Mouse (Mus musculus): ENCODE data around the gene Eef1akmt3.

The Eef1akmt3 gene

DNA sequence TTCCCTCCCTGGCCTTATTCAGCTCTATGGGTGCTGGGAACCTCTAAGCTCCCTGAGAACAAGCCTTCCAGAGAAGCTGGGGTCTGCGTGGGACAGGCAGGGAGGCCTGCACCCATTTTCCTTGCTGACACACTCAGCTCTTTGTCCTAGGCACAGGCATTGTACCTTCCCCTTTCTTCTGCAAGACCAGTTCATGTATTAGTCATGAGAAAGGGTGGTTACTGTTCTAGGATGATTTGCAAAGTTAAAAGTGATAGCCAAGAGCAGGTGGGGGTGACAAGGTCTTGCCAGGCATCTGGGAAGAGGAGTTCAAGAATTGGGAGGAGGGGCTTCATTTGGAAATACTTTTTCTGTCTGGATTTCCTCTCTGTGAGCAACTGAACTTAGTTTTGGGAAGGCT, 39.3 kb downstream of the Eef1akmt3 start:
- no peak for DNase-seq (ENCODE audit: extremely low read depth, insufficient read length, low spot score)

DNA sequence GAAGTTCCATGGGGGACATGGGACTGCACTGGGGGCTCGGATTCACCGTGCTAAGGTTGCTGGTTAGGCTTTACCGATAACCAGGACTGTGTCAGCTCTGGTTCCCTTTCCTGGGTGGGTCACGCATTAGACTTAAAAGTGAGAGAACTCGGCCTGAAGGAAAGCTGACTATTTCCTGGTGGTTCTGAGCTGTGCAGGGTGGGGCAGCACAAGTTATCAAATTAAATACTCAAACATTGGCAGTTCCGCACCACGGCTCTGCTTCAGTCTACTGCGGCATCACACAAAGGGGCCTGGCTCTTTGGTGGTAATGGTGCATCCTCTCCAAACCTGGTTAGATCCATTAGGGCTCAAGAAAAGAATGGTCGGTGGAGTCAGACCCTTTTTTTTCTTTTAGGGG, 40.0 kb downstream of the Eef1akmt3 start:
- no peak for DNase-seq (ENCODE audit: extremely low read depth, insufficient read length, low spot score)

DNA sequence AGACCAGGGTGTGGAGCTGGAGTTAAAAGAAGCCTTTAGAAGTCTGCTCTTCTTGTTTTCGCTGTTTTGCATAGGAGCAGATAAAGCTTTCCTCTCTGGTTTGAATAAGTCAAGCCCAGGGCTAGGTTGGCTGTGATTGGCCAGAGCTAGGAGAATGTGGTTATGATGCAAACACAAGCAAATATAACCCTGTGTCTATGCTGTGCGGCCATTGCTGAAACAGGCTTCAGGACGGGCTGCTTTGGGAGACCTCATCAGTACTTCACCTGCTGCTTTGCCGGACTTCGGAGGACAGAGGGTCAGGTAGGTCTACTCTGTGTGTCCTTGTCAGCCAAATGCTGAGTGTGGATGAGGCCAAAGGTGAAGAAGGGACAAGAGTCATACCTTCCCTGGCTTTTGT, 40.8 kb downstream of the Eef1akmt3 start, which contains the start of gene Avil:
Avil (plus strand) TSS at position 181 of the 400 bp plus-strand sequence.
- DNase-seq (ENCODE audit: extremely low read depth, insufficient read length, low spot score): no peak

DNA sequence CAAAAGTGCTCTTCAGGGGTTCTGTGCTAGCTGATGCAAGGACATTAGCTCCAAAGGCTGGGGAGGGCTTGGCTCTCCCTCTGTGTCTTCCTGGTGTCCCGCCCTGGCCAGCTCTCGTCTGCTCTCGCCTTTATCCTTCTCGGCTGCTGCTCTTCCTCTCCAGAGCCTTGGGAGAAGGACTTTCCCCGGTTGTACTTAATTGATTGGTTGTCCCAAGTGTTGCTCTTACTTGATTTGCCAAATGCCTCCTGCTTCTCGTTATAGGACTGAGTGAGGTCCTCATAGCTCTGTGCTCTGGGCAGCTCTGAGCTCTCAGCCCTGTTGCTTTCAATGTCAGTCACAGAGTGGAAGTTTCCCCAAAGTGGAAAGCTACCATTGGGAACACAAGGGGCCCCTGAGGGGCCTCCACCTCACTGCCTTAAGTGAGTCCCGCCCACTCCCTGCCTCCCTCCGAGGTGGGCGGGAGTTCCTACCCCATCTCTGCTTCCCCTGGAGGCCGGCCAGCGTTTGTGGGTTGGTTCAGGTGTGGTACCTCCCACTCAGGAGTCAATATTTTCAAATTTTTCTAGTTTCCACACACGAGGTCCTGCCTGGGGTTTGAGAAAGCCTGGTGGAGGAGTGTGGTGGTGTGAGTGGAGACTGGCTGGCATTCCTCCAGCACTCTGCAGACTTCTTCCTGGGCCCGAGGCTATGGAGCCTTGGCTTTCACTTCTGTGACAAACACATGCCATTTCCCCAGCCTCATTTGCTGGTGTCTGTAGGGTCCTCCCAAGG, 43.8 kb downstream of the Eef1akmt3 start:
- DNase-seq (ENCODE audit: extremely low read depth, insufficient read length, low spot score): no peak

GRCm38 (mm10) chr10:126993621-126994020, 47.7 kb downstream of the Eef1akmt3 start:
- DNase-seq (ENCODE audit: extremely low read depth, insufficient read length, low spot score): no peak

DNA sequence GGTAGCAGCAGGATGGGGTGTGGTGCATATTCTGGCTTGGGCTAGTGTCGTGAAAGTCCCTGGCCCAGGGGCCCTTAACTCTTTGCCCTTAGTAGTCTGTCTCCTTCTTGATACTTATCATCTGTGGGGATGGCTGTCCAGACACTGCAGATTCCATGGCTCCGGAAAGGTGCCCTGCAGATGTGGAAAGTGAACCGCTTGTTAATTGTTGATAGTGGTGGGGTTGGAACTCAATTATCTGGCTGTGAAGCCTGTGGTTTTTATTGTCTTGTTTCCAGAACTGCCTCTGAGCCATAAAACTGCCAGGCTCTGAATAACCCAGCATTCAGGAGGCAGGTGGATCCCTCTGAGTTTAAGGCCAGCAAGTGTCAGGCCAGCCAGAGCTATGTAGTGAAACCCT, 49.6 kb downstream of the Eef1akmt3 start:
- DNase-seq (ENCODE audit: extremely low read depth, insufficient read length, low spot score): no peak

- peak; percentile 70 for DNase-seq (ENCODE audit: extremely low read depth, insufficient read length, low spot score)
Measured at GRCm38 (mm10) chr10:126990313-126991056, 50.8 kb downstream of the Eef1akmt3 start.

- no peak for DNase-seq (ENCODE audit: extremely low read depth, insufficient read length, low spot score)
Measured at GRCm38 (mm10) chr10:126988513-126989165, 52.7 kb downstream of the Eef1akmt3 start.

DNA sequence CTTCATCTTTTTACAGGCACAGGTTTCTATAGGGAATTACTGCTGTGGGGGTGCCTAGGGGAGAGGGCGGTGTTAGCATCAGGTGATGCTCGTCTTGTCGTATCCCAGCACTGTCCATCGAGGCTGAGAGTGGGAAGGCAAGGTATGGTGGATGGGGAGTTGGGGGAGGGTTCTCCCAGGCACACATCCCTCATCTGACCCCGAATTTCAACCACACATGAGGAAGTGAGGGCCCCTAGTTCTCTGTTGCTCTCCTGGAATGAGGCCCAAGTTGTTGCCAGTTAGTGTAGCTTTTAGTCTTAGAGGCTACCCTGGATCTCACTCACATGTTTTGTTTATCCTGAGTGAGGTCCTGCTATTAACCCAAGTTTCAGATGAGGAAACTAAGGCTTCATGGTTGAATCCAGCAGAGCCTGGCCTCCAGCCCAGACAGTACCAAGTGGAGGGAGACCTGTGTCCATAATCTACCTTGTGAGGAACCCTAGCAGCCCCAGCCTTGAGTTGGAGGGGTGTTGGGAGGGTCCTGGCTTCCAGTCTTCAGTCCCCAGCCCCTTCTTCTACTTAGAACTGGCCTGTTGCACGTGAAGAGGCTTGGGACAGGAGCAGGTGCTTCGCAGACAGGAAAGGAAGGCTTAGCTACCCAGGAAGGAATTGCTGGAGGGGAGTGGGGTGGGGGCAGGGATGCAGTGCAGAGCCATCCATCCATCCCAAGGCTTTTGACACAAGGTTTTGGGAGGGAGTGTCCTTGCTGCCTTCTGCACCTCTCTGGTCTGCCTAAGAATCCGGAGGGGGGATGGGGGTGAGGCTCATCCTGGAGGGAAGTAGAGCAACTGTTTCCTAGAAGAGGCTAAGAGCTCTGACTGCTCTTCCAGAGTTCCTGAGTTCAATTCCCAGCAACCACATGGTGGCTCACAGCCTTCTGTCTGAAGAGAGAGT, 53.9 kb downstream of the Eef1akmt3 start:
- DNase-seq (ENCODE audit: extremely low read depth, insufficient read length, low spot score): no peak

- DNase-seq (ENCODE audit: extremely low read depth, insufficient read length, low spot score): peak; percentile 56
Measured at GRCm38 (mm10) chr10:126986541-126986961, 54.8 kb downstream of the Eef1akmt3 start.

GRCm38 (mm10) chr10:126985579-126985978, 55.7 kb downstream of the Eef1akmt3 start:
- no peak for DNase-seq (ENCODE audit: extremely low read depth, insufficient read length, low spot score)

DNA sequence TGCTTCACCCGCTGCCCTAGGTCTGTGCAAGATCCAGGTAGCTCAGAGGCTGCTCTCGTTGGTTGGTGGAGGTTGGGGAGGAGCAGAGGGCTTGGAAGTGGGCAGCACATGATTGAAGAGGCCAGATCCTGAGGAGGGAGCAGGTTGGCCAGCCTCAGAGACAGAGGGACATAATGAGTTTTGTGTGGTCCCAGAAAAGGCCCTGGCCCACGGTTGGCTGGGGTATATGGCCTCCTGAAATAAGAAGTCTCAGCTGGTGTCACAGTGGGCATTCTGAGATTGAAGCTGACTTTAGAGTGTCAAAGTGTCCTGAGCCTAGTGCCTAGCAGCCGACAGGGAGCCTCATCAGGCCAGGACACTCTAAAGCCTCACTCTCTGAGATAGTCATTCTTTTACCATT, 56.2 kb downstream of the Eef1akmt3 start:
- no peak for DNase-seq (ENCODE audit: extremely low read depth, insufficient read length, low spot score)

DNA sequence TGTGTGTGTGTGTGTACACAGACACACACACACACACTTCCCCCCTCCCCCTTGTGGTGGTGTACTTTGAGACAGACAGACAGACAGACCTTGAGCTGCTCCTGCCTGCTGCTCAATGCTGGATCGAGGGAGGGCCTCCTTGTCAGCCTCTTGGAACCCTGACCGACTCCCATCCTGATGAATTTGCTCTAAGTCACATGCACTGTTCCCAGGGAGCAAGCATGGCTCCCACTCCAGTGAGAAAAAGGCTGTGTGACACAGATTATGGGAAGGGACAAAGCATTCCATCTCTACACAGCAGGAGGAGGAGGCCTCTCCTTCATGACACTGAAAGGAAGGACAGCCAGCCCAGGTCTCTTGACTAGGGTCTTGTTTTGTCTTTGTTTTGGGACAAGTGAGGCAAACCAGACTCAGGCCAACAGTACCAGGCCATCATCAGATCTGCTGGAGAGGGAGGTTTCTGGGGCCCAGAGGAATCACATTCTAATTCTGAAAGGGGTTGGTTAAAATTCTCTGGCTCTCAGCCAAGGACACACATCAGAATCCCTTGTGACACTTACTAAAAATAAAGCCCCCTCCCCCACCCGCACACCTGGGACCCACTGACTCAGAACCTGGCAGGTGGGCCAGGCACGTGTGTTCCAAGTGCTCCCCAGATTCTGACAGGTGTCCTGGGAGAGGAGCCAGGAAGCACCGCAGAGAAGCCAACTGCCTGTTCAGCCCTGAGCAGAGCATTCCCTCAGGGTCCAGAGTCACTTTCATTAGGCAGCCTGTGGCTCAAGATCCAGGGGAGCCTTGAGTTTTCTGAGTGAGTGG, 56.9 kb downstream of the Eef1akmt3 start:
- peak; percentile 57 for DNase-seq (ENCODE audit: extremely low read depth, insufficient read length, low spot score)

GRCm38 (mm10) chr10:126983193-126983725, 58.1 kb downstream of the Eef1akmt3 start:
- DNase-seq (ENCODE audit: extremely low read depth, insufficient read length, low spot score): no peak

DNA sequence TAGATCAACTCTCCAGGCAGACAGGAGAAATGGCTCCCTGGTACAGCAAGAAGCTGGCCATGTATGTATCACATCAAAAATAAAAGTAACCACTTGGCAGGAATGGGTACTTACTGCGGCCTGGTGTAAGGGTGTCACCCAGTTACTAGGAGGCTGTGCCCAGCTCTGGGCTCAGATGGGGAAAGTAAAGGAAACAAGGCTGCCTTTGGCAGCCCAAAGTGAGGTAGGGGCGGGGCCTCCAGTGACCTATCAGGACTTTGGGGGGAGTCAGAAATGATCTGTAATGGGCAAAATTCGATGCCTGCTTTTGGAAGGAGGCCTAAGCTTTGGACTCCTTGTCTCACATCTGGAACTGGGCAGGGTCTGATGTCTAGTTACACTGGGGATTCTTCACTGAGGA, 59.6 kb downstream of the Eef1akmt3 start:
- DNase-seq (ENCODE audit: extremely low read depth, insufficient read length, low spot score): no peak

Measured in 3134 (cell line).